Mouse (Mus musculus): ENCODE data around the gene Akap12. TPM values are rescaled to one million over a fixed set of nuclear protein-coding genes. Genes with fewer than 3 reads are reported as not detected.
A peak's percentile ranks its signal among the peaks of the same experiment; 100 is the strongest.

Akap12 gene
- polyA plus RNA-seq, 1 experiment = 14.2 TPM

DNA sequence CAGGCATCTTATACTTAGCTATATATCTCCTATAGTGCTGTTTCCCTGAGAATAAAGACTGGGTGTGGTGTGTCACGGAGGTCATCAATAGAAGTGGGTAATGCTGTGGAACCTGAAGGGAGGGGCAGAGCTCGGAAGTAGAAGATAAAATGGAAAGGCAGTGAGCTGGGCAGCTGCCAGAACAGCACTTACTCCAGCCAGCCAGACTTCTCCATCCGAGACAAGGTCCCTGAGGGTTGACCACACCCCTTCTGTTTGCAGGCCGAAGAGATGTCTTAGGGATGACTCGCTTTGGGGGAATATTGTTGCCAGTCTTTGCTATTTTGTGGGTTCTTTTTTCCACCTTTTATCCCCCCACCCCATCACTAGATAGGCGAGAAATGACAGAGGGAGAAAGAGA lies 11.9 kb downstream of the Akap12 start:
- no peak for DNase-seq (ENCODE audit: extremely low spot score in 1 of 2, low spot score in 1 of 2)

DNA sequence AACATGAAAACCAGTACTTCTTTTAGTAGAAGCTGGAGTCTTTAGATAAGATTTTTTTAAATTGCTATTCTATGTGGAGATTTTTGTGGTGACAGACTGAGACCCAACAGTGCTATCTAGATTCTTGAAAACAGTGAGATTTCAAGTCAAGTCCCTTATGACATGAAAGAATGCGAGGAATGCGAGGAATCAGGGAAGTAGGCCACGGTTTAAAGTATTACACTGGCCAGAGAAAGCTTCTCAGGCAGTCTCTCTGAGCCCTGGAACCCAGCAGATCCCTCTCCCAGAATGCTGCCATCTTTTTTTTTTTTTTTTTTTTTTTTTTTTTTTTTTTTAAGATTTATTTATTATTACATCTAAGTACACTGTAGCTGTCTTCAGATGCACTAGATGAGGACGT lies 16.2 kb downstream of the Akap12 start:
- no peak for DNase-seq (ENCODE audit: extremely low spot score in 1 of 2, low spot score in 1 of 2)

DNA sequence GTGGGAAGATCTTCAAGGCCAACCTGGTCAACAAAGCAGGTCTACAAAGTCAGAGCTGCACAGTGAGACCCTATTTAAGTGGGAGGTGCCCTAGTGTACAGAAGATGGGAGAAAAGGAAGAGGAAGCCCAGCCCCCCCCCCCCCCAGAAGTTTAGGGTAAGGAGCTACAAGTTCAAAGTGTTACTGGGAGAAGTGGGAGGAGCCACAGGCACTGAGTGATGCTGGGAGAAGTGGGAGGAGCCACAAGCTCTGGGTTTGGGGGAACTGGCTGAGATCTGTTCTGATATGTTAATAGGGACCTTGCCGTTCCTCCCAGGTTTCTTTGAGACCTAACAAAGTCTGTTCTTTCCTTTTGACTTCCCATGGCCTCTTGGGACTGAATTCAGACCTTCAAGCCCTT lies 18.6 kb downstream of the Akap12 start:
- no peak for DNase-seq (ENCODE audit: extremely low spot score in 1 of 2, low spot score in 1 of 2)

DNA sequence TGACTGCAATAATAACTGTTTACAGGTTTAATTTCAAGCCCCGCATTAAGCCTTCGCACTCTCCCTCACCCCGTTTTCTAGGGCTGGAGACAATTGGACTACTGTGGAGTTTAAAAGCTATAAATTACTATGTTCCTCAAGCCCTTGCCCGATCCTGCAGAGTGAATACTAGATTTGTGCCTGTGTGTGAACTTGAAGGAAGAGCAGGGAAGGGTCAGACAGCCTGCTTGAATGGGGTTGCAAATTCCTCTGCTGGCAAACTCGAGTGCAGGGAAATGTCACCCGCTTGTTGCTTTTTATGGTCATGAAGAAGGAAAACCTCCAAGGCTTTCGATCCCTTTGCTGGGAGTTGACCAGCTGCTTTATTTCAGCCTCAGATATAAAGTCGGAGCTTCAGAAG lies 19.6 kb downstream of the Akap12 start:
- DNase-seq (ENCODE audit: extremely low spot score in 1 of 2, low spot score in 1 of 2) = no peak

DNA sequence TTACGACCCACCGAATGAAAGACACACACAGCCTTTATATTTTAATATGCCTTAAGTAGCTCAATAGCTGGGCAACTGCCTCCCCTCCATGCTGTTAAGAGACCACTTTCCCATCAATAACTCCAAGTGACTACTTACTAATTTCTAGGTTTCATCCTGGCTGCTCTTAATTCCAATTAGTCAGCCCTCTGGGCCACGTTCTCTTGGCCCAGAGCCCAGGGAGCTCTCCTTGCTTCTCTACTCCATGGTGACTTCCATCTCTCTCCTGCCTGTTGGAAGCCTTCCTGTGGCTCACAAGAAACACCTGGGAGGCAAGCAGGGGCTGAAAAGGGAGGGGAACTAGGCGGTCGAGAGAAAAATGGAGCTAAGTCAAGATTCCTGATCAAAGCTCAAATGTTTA lies 23.0 kb downstream of the Akap12 start:
- DNase-seq (ENCODE audit: extremely low spot score in 1 of 2, low spot score in 1 of 2) = no peak

DNA sequence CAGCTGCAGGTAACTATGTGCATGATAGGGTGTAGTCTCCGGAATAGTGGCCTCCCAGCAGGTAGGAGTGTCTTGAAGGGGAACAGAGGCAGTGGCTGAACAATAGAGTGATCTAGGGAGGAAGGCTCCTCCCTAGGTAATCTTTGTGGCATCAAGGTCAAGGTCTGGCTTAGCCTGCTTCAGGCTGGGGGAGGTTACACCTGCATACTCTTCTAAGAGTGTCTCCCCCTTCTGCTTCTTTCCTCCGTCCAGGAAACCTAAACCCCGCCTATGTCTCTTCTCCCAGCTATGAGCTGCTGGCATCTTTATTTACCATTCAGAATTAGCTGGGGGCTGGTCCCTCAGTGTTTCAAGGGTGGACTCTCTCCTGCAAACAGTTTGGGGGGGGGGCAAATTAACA lies 23.5 kb downstream of the Akap12 start:
- DNase-seq (ENCODE audit: extremely low spot score in 1 of 2, low spot score in 1 of 2) = no peak

DNA sequence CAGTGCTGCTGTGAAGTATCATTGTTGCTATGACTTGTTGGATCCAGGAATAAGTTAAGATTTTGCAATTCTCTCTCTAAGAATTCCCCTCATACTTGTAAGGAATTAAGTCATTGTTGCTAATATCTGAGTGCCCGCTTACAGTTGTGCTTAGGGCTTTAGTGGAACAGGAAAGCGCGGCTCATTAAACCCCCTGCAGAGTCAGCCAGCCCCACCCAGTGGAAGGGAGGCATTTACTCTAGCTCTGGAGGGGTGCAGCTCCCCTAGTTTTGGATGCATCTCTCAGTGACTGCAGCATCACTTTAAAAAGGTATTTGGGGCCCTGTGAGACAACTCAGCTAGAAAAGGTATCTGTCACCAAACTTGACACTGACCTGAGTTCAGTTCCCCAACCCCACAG lies 24.0 kb downstream of the Akap12 start:
- DNase-seq (ENCODE audit: extremely low spot score in 1 of 2, low spot score in 1 of 2) = no peak

DNA sequence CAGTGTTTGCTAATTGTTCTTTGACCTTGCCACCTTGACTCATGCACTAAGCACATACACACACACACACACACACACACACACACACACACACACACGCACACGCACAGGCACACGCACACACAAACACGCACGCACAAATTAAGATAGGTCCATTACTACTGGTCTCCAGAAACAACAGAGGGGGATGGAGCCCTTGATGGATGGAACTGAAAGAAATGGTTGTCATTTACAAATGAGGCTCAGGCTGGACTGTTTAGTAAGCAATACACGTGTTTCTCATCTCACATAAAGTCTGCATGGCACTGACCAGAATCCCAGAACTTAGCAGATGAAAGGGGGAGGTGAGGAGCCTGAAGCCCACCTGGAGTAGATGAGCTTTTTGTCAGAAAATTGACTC lies 24.4 kb downstream of the Akap12 start:
- no peak for DNase-seq (ENCODE audit: extremely low spot score in 1 of 2, low spot score in 1 of 2)

DNA sequence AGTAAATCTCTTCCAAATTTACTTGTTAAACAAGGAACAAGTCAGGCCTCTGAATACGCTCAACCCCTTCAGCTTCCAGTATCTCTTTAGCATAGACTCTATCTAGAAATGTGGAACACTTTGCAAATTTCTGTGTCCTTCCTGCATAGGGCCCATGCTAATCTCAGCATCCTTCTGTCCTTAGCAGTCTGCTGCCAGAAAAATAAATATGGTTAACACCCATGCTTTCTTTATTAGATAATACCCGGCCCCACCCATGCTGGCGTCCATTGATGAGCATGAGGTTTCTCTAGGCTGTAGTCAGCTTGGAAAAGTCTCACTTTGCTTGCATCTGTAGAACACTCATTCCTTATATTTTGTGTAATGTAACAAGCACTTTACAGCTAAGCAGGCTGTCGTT lies 27.2 kb downstream of the Akap12 start:
- no peak for DNase-seq (ENCODE audit: extremely low spot score in 1 of 2, low spot score in 1 of 2)

DNA sequence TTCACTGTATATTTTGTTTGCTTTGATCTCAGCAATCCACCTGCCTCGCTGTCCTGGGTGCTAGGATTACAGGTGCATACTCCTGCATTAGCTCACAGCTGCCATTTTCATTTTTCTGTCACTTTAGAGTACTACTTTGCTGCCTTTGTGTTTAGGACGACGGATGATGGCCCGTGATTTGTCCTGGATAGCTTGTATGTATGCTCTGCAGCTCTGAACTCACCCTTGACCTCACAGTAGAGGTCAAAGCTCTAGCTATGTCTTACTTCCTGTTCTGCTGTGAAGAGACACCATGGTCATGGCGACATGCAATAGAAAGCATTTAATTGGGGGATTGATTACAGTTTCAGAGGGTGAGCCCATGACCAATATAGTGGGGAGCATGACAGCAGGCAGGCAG lies 37.4 kb downstream of the Akap12 start:
- DNase-seq (ENCODE audit: extremely low spot score in 1 of 2, low spot score in 1 of 2) = no peak

DNA sequence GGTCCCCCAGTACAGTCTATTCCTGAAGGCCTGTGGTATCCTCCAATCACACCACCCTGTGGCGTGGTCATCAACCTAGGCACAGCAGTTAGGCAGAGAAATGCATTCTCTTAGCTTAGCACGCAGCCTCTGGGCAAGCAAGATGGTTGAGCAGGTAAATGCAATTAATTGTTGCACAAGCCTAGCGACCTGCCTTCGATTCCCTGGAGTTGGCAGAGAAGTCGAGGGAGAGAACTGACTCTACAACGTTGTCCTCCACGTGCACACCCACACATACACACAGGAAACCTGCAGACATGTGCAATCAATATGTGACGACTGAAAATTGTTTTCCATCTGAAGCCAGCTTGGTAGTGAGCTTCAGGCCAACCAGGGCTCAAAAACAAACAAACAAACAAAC lies 57.7 kb downstream of the Akap12 start:
- no peak for DNase-seq (ENCODE audit: extremely low spot score in 1 of 2, low spot score in 1 of 2)

DNA sequence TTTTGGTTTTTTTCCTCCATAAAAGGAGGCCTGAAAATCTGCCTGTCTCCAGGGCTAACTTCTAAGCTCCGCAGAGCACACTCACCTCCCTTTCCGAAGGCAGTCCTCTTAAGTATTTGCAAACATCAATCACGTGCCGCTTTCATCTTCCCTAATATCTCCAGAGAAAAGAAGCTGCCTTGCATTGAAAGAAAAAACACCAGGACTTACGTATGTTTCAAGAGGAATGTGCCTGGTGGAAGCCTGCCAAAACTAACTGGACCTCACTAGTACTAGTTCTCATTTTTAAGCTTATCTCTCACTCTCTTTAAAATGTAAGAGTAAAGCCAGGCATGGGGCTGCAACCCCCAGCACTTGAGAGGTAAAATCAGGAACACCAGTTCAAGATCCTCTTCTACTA lies 59.4 kb downstream of the Akap12 start:
- no peak for DNase-seq (ENCODE audit: extremely low spot score in 1 of 2, low spot score in 1 of 2)

DNA sequence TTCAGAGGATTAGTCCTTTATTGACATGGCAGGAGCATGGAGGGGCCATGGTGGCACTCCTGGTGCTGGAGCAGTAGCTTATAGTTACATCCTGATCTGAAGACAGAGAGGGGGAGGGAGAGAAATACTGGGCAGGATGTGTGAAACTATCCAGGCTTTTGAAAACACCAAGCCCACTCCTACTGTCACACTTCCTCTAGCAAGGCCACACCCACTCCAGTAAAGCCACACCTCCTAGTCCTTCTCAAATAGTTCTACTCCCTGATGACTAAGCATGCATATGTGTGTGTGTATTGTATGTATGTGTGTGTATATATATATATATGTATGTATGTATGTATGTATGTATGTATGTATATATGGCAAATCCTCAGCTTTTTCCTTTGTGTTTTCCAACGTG lies 61.5 kb downstream of the Akap12 start:
- no peak for DNase-seq (ENCODE audit: extremely low spot score in 1 of 2, low spot score in 1 of 2)

DNA sequence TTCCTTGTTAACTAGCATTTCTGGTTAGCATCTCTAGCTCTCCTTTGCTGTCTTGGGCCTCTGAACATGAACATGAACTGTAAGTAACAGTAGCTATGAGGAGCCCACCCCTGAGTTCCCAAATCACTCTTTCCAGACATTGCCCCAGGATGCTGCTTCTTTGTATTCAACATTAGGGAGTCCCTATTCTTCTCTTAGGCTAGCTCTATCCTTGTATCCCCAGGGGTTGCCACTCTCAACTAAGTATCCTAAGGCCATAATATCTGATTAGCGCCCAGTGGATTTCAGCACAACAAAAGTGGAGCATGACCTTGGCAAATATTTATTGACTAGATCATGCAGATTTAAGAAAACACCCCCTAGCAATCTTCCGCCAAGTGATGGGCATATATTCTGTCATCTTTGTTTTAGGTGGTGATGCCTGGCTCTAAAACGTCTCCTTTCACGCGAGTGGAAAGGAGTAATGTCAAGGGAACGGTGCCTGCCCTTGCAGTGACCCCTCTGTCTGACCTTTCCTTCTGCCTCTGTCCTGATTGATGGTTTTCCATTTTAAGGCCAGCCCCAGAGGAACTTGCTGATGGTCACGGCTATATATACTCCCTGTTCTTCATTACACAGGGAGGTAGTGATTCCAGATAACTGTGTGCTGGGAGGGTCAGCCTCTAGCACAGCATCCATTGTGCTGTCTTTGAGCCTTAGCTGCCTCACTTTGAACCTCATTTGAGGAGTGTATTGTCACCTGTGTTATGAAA lies 66.2 kb downstream of the Akap12 start:
- DNase-seq (ENCODE audit: extremely low spot score in 1 of 2, low spot score in 1 of 2) = no peak

DNA sequence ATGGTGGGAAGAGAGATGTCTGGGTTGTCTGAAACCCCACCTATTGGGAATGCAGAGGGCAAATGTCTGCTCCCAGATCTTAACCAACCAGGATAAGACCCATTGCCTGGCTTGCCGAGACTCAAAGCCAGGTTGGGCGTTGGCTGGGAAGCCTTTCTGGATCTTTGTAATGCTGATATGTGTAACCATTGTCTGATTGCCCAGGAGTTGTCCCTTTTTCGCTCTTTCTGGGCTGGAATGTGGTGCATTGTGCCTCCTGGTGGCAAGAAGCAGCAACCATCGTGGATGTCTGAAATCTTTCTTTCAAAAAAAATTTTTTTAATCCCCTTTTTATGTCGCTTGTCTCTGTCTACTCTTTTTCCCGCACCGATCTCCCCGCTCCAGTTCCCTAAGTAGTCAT lies 67.1 kb downstream of the Akap12 start:
- DNase-seq (ENCODE audit: extremely low spot score in 1 of 2, low spot score in 1 of 2) = peak in 1 of 2 experiments; percentile 66

DNA sequence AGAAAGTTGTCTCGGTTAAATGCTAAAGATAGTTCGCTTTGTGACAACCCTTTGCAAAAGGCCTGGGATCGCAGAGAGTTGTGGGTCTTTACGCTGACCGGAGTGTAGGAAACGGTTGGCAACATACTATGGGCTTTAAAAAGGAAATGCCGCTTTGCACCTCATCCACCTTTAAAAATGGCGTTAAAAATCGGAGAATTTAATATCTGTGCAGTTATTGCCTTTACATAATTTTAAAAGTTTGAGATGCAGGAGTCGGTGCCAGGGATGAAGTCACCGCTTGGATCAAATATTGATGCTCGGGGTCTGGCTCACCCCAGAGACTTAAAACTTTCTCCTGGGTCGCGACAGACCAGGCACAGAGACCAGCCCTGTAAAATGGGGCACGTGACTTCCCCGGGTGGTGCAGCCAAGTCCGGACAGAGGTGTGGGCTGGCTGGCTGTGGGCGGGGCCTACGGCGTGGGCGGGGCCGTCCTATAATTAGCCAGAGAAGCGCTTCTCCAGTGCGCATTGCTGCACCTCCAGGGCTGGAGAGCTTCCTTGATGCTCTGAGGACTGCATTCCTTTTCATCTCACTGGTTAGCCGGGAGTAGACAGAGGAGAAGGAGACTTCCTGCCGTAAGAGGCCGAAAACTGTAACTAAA lies 68.0 kb downstream of the Akap12 start:
- peak; percentile 25 to 66 for DNase-seq (ENCODE audit: extremely low spot score in 1 of 2, low spot score in 1 of 2)

DNA sequence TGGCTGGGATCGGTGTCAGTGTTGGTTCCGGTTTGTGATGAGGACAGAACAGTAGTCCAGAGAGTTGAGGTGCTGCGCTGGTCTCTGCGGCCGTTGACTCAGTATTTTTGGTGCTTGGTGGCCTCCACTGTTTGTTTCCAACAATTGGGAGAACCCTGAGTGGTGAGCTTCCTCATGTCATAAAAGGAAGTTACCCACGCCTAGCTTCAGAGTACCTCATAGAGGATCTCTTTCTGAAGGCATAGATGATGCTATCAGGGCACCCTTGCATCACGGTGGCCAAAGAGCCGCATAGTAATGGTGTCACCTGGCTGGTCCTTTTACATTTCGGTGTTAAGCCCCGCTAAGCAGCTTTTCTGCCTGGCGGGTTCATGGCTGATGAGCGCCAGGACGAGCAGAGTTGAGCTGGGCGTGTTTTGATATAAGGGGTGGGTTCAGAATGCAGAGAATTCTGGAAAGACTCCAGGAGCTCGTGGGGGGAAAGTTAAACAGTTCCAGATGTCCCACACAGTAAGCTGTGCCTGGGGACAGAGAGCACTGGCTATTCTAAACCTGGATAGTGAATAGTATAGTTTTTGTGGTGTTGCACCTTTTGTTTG lies 72.8 kb downstream of the Akap12 start:
- no peak for DNase-seq (ENCODE audit: extremely low spot score in 1 of 2, low spot score in 1 of 2)

DNA sequence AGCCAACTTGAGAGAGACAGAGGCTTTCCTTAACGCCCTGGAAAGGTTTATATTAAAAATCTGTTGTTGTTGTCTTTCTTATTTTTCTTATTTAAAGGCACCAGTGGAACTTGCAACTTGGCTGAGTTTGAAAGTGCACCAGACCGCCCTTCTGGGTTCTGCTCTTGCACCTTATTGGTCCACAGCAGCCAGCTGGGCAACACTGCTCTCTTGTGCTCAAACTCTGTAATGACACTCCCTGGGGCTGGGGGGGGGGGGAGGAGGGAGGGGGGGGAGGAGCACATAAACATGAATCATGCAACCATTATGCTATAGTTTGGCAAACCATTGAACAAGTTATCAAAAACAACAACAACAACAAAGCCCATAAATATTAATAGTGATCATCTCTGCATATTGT lies 75.2 kb downstream of the Akap12 start:
- DNase-seq (ENCODE audit: extremely low spot score in 1 of 2, low spot score in 1 of 2) = peak in 1 of 2 experiments; percentile 49

DNA sequence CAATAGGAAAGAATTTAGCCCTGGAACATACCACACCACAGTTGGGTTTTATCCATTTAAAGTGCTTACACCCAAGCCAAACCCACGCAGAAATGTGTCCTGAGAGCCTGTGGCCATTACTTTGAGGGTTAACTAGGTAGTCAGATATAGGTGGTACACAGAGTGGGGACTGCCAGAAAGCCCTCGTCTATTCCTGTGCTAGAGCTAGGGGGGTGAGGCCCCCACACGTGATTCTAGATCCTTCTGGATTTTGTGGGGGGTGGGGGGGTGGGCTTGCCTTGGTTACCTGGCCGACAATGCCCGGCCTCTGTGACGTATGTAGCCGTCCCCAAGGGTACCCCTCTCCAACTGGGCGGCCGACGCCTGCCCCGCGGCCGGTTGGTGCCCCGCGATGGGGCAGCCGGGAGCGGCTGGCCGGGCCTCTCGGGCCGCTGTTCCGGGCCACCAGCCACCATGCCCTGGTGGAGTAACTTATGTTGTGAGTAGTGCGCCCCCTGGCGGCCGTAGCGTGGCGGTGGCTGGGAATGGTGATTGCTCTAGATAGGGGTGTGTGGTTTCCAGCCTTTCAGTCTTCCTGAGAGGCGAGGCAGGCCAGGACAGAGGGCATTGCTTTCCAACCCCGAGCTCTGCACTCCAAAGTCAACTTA lies 80.4 kb downstream of the Akap12 start:
- DNase-seq (ENCODE audit: extremely low spot score in 1 of 2, low spot score in 1 of 2) = peak; percentile 71 to 92

DNA sequence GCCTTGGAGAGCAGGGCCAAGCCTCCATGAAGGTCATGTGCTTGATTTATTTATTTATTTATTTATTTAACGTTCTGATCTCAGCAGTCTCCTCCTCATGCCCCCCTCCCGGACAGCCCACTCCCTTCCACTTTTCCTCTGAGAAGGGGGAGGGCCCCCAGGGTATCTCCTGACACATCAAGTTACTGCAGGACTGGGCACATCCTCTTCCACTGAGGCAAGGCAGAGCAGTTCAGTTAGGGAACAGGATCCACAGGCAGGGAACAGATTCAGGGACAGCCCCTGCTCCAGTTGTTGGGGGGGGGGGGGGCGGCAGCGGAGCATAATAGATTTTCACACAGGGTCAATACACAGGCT lies 80.9 kb downstream of the Akap12 start:
- DNase-seq (ENCODE audit: extremely low spot score in 1 of 2, low spot score in 1 of 2) = no peak

DNA sequence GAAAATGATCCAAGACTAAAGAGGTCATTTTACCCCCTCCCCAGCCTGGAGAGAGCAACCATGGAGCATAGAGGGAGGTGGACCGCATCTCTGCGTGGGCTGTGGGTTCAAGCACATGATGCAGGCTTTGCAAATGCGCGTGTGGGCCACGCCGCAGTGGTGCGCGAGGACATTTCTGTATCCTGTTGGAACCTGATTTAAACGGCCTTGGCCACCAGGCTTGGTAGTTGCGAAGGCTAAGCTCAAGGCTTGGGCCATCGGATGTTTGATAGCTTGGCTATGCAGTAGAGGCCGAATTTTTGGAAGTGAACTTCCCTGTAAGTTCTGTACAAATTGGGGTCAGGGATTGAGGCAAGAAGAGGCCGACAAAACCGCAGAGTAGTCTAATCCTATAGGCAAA lies 81.4 kb downstream of the Akap12 start:
- no peak for DNase-seq (ENCODE audit: extremely low spot score in 1 of 2, low spot score in 1 of 2)
